In the genomic region with DNA sequence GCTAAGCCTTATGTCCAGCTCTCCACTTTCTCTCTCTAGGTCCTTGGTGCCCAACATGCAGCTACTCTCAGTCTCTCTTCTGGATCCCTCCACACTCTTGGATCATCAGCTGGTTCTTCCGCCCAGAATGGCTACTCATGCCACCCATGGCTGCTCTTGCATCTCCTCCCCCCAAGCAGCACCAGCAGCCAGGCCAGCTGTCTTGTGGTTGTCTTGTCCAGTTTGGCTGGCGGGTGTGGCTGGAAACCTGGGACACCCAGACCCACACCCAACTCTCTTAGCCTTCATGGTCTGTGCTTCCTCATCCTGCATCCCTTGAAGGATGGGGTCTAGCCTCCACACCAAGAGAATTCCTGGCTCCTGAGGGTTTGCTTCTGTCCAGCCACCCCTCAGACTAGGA, we compare ENCODE assay signal across 17 mouse cellular contexts. TPM values are rescaled to one million over a fixed set of nuclear protein-coding genes. Genes with fewer than 3 reads are reported as not detected.
A peak's percentile ranks its signal among the peaks of the same experiment; 100 is the strongest.
DNase-seq lines count a peak whose midpoint lies in the region; TF ChIP-seq lines count a peak whose summit lies in the region.
"Had no signal": no experiment of that assay in that cellular context is flagged by ENCODE, and none has a peak within 500 bp of the region (broad histone marks: within the 10 kb centered on the region; RNA-seq: fewer than 3 reads in every experiment).

No protein-coding gene starts in this region.

- DNase-seq in embryo, embryonic 10 days (ENCODE audit: low spot score) = no peak
- DNase-seq: adrenal gland, adult 2 months; adrenal gland, adult 8-10 months; adrenal gland, postnatal 10 days; adrenal gland, postnatal 14 days; adrenal gland, postnatal 25 days; adrenal gland, postnatal 36 days; B cell, adult 2 months; cerebellum, adult 11 months; cerebellum, adult 11-12 months; cerebellum, adult 18-20 months; cerebellum, adult 2 months had no signal

- no peaks in the 10 kb centered on the region for H3K79me2 ChIP-seq in myocyte (ENCODE audit: control insufficient read depth, insufficient read depth)

- H3K4me3 ChIP-seq in myocyte = no peak overlapping the region

- H3ac ChIP-seq in myocyte (ENCODE audit: control insufficient read depth, insufficient read length) = no peak overlapping the region

- no peaks in the 10 kb centered on the region for H3K36me3 ChIP-seq in myocyte (ENCODE audit: control insufficient read depth, insufficient read depth)
- H3K36me3 ChIP-seq: G1E had no signal

- no peak for TF ChIP-seq POLR2A in myocyte (IDR thresholded peaks at IDR 0.05; ENCODE audit: insufficient read length, low read depth)

- H3K4me2 ChIP-seq in myocyte (ENCODE audit: low read depth) = no peak overlapping the region

- H3K27me3 ChIP-seq in myocyte (ENCODE audit: control insufficient read depth, insufficient read depth, insufficient read length) = no peaks in the 10 kb centered on the region
- H3K27me3 ChIP-seq: Patski had no signal

TF ChIP-seq in myocyte, 11 proteins besides CTCF, POLR2A, EP300 and RAD21:
- TF ChIP-seq REST (IDR thresholded peaks at IDR 0.05; ENCODE audit: insufficient read depth, insufficient read length) (no peak), MYOD1 (IDR thresholded peaks at IDR 0.05; ENCODE audit: control insufficient read depth in 1 of 3, insufficient read length in 2 of 3, low read depth in 2 of 3) (peak in 2 of 3 experiments; percentile 47 to 80), MYOG (IDR thresholded peaks at IDR 0.05; ENCODE audit: control insufficient read depth in 1 of 3, insufficient read depth in 1 of 3, insufficient read length in 2 of 3, low read depth in 2 of 3) (peak; percentile 11 to 87 (median 65))

RNA-seq across cellular contexts. Expression of a gene that starts 24.3 kb away (rescaled TPM):
- polyA plus RNA-seq in myocyte (2012; fragmentation: generic; extraction: Trizol) = 6.3 TPM
- polyA plus RNA-seq: activated CD4-positive, CD25-positive, alpha-beta regulatory T cell, adult 4 months; CD4-positive, CD25-positive, alpha-beta regulatory T cell, adult 4 months; G1E had no signal
